Comparison of ENCODE assay signal across 17 mouse cellular contexts in genomic region chr2:174643448-174644144, GRCm38 (mm10). TPM values are rescaled to one million over a fixed set of nuclear protein-coding genes. Genes with fewer than 3 reads are reported as not detected.
DNase-seq lines count a peak whose midpoint lies in the region; ATAC-seq and TF ChIP-seq lines count a peak whose summit lies in the region.
"Had no signal": no experiment of that assay in that cellular context is flagged by ENCODE, and none has a peak within 500 bp of the region (broad histone marks: within the 10 kb centered on the region; RNA-seq: fewer than 3 reads in every experiment).

Zfp831 (plus strand) TSS chr2:174643534.

- WGBS in heart, embryonic 14.5 days = 74% methylated on average over 18 of the region's 18 CpGs

- no peak for TF ChIP-seq CTCF in ES-Bruce4 (IDR thresholded peaks at IDR 0.05; ENCODE audit: low read depth, low read length)

- no peak for TF ChIP-seq POLR2A in ES-Bruce4 (IDR thresholded peaks at IDR 0.05; ENCODE audit: insufficient read depth, low read length)

- no peak within 1 kb of the TSS for H3K4me2 ChIP-seq in heart, embryonic 14.5 days (ENCODE audit: low read length)
- H3K4me2 ChIP-seq: forebrain, embryonic 15.5 days; heart, embryonic 15.5 days had no signal

- H3K9me3 ChIP-seq in heart, embryonic 14.5 days (ENCODE audit: control insufficient read depth, low read length) = 0 out of 2 replicates have a peak, but pooled peaks cover under 1% of the 10 kb centered on the region
- no peaks in the 10 kb centered on the region for H3K9me3 ChIP-seq in ES-Bruce4 (replicated peaks; ENCODE audit: control insufficient read depth, insufficient read depth, low read length, poor library complexity, severe bottlenecking)
- H3K9me3 ChIP-seq: forebrain, embryonic 15.5 days; heart, embryonic 15.5 days had no signal

- TF ChIP-seq EP300 in ES-Bruce4 (IDR thresholded peaks at IDR 0.05; ENCODE audit: insufficient read depth, low read depth, low read length) = no peak

- no peaks in the 10 kb centered on the region for H3K36me3 ChIP-seq in heart, embryonic 14.5 days (ENCODE audit: control insufficient read depth, insufficient read depth, low read length)
- H3K36me3 ChIP-seq in ES-Bruce4 (ENCODE audit: control insufficient read depth, insufficient read depth, low read length, poor library complexity, severe bottlenecking) = no peaks in the 10 kb centered on the region
- H3K36me3 ChIP-seq: forebrain, embryonic 15.5 days; heart, embryonic 15.5 days had no signal

- H3K4me3 ChIP-seq in heart, embryonic 14.5 days (ENCODE audit: control insufficient read depth in 1 of 2, insufficient read depth in 1 of 2, low read depth in 1 of 2, low read length in 2 of 2) = no peak within 1 kb of the TSS
- peak within 1 kb of the TSS; percentile 15 for H3K4me3 ChIP-seq in ES-Bruce4 (ENCODE audit: low read depth, low read length)
- H3K4me3 ChIP-seq: forebrain, embryonic 15.5 days; heart, embryonic 15.5 days; myocyte had no signal

- no peaks in the 10 kb centered on the region for H3K27me3 ChIP-seq in heart, embryonic 14.5 days (ENCODE audit: control insufficient read depth, insufficient read depth, low read length)
- no peaks in the 10 kb centered on the region for H3K27me3 ChIP-seq in ES-Bruce4 (ENCODE audit: control insufficient read depth, insufficient read depth, low read length, poor library complexity, severe bottlenecking)
- H3K27me3 ChIP-seq: forebrain, embryonic 15.5 days; heart, embryonic 15.5 days had no signal

- no peaks in the 10 kb centered on the region for H3K4me1 ChIP-seq in heart, embryonic 14.5 days (ENCODE audit: control insufficient read depth in 2 of 2, insufficient read depth in 2 of 2, low read length in 2 of 2)
- no peaks in the 10 kb centered on the region for H3K4me1 ChIP-seq in ES-Bruce4 (ENCODE audit: control insufficient read depth, insufficient read depth, low read length)
- H3K4me1 ChIP-seq: forebrain, embryonic 15.5 days; heart, embryonic 15.5 days had no signal

- intact Hi-C loops in heart, postnatal 14 days (cut with DNase I) = no loop called here
- intact Hi-C loops in left cerebral cortex, postnatal 14 days (cut with DNase I) = no loop called here

- H3K9ac ChIP-seq in heart, embryonic 14.5 days (ENCODE audit: low read length) = no peak within 1 kb of the TSS
- H3K9ac ChIP-seq in ES-Bruce4 (ENCODE audit: low read depth, poor library complexity, severe bottlenecking) = no peak within 1 kb of the TSS
- H3K9ac ChIP-seq: forebrain, embryonic 15.5 days; heart, embryonic 15.5 days had no signal

- DNase-seq in heart, postnatal 14 days = no peak
- no peak for DNase-seq in left cerebral cortex, adult 18-20 months (ENCODE audit: low spot score in 2 of 2)
- no peak for DNase-seq in left cerebral cortex, postnatal 14 days (ENCODE audit: low spot score in 2 of 2)
- DNase-seq in embryo, embryonic 10.5 days (ENCODE audit: low spot score) = no peak
- DNase-seq in kidney, postnatal 14 days = no peak
- DNase-seq: cerebellum, adult 8-10 months; gastrocnemius, postnatal 10 days; kidney, postnatal 4 days; retina, postnatal 1 day; thymus, adult 18-20 months had no signal

- ATAC-seq in heart, embryonic 14.5 days (ENCODE audit: insufficient number of reproducible peaks, insufficient read depth, low FRiP score, low read depth) = 0 out of 2 replicates have a peak, but pooled peaks have one; percentile 35
- peak; percentile 52; the same call in 1 of the 2 replicates for ATAC-seq in erythroblast, adult 5-6 weeks (replicated peaks; ENCODE audit: low FRiP score, poor library complexity, severe bottlenecking)
- ATAC-seq: forebrain, embryonic 15.5 days; intestine, embryonic 16.5 days had no signal

- no peak within 1 kb of the TSS for H3K27ac ChIP-seq in heart, embryonic 14.5 days (replicated peaks in 1 of 2; ENCODE audit: control insufficient read depth in 1 of 2, insufficient read depth in 1 of 2, low read depth in 2 of 2, low read length in 2 of 2)
- H3K27ac ChIP-seq in ES-Bruce4 (ENCODE audit: insufficient read depth, low read length) = no peak within 1 kb of the TSS
- H3K27ac ChIP-seq: forebrain, embryonic 15.5 days; heart, embryonic 15.5 days had no signal

RNA-seq across cellular contexts. Expression of gene Zfp831, which starts in this region (rescaled TPM):
- polyA plus RNA-seq in heart, embryonic 14.5 days (2014; fragmentation: Nextera tagmentation; extraction: Ambion mirVana) = 0.01 TPM in 1 of 2 replicates, not detected in the other
- total RNA-seq in heart, postnatal 14 days (2021) = under 1 TPM; 0.07 to 0.12 TPM
- total RNA-seq in left cerebral cortex, adult 18-20 months (2021) = 10 to 100 TPM; 16.4 to 19.0 TPM
- total RNA-seq in left cerebral cortex, postnatal 14 days (2021) = 1 to 10 TPM; 8.6 to 8.8 TPM
- polyA plus RNA-seq in ES-Bruce4 (2011; ENCODE audit: insufficient read depth, insufficient read length, low read depth, missing spikeins) = not detected in 2 replicates
- 0.58 and 1.7 TPM in 2 replicates for total RNA-seq in erythroblast, adult 5-6 weeks (2015; ENCODE audit: low replicate concordance)
- 0.42 and 1.1 TPM in 2 replicates for total RNA-seq in erythroblast, adult 5-6 weeks (2017; ENCODE audit: low replicate concordance)
- polyA plus RNA-seq: forebrain, embryonic 15.5 days; myocyte had no signal

Comparison
In these comparisons a context has a peak if more than half of its experiments do, and no peak if none do; other contexts are left out.
1. Peak in ATAC-seq in heart, embryonic 14.5 days; RNA of the gene not detected or under 1 TPM.